ENCODE assay signal across 27 mouse cellular contexts in the genomic region with DNA sequence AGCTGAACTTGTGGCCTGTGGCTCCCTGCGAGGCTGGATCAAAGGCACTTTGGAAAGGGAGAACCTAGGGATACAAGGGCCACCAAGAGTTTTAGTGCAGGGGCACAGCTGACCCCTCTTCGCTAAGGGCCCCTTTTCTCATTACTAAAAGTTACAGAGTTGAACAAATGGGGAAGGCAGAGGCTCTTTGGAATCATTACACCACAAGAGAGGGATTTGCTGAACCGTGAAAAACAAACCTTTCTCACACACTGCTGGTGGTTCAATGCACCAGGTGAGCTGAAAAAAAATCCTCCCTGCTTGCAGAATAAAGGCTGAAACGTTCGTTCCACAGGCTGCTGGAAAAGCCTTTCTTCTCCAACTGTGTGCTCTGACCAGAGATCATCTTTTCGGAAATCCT. TPM values are rescaled to one million over a fixed set of nuclear protein-coding genes. Genes with fewer than 3 reads are reported as not detected.
DNase-seq lines count a peak whose midpoint lies in the region; ATAC-seq lines count a peak whose summit lies in the region.
"Had no signal": no experiment of that assay in that cellular context is flagged by ENCODE, and none has a peak within 500 bp of the region (broad histone marks: within the 10 kb centered on the region; RNA-seq: fewer than 3 reads in every experiment).

No protein-coding gene starts in this region.

- no peak for ATAC-seq in embryonic facial prominence, embryonic 11.5 days (replicated peaks; ENCODE audit: insufficient number of reproducible peaks, low FRiP score, low TSS enrichment, low read depth)
- peak; percentile 62; the same call in 1 of the 2 replicates for ATAC-seq in kidney, embryonic 14.5 days (ENCODE audit: low FRiP score, low TSS enrichment)
- ATAC-seq in midbrain, embryonic 14.5 days (ENCODE audit: low FRiP score, low TSS enrichment) = no peak
- no peak for ATAC-seq in midbrain, embryonic 11.5 days (ENCODE audit: low FRiP score)
- no peak for ATAC-seq in limb, embryonic 11.5 days (ENCODE audit: insufficient number of reproducible peaks, low FRiP score, low TSS enrichment, low read depth)
- ATAC-seq: forebrain, postnatal 0 days; inflammation-experienced regulatory T-cells, adult 6 months had no signal

- H3K4me1 ChIP-seq in embryonic facial prominence, embryonic 11.5 days (ENCODE audit: control insufficient read depth, insufficient read depth, low read length) = no peaks in the 10 kb centered on the region
- peaks cover 13% of the 10 kb centered on the region for H3K4me1 ChIP-seq in embryonic facial prominence, embryonic 10.5 days
- peaks cover 17% of the 10 kb centered on the region; the same call in 1 of the 2 replicates for H3K4me1 ChIP-seq in kidney, embryonic 14.5 days (ENCODE audit: control insufficient read depth, insufficient read depth, low read length)
- no peaks in the 10 kb centered on the region for H3K4me1 ChIP-seq in midbrain, embryonic 14.5 days (ENCODE audit: control insufficient read depth, insufficient read depth, low read length)
- peaks cover 7% of the 10 kb centered on the region for H3K4me1 ChIP-seq in midbrain, embryonic 11.5 days (ENCODE audit: control insufficient read depth, insufficient read depth, low read length)
- peaks cover 8% of the 10 kb centered on the region; the same call in 1 of the 2 replicates for H3K4me1 ChIP-seq in limb, embryonic 11.5 days (ENCODE audit: control insufficient read depth, insufficient read depth, low read length)
- H3K4me1 ChIP-seq: heart, embryonic 12.5 days; lung, embryonic 15.5 days had no signal

- no peaks in the 10 kb centered on the region for H3K36me3 ChIP-seq in embryonic facial prominence, embryonic 11.5 days (replicated peaks; ENCODE audit: control insufficient read depth, insufficient read depth, low read depth, low read length)
- no peaks in the 10 kb centered on the region for H3K36me3 ChIP-seq in embryonic facial prominence, embryonic 10.5 days (replicated peaks)
- no peaks in the 10 kb centered on the region for H3K36me3 ChIP-seq in kidney, embryonic 14.5 days (ENCODE audit: control insufficient read depth, insufficient read depth, low read length)
- H3K36me3 ChIP-seq in midbrain, embryonic 14.5 days (ENCODE audit: control insufficient read depth, insufficient read depth, low read length) = no peaks in the 10 kb centered on the region
- H3K36me3 ChIP-seq in midbrain, embryonic 11.5 days (ENCODE audit: control insufficient read depth, insufficient read depth, low read length) = no peaks in the 10 kb centered on the region
- no peaks in the 10 kb centered on the region for H3K36me3 ChIP-seq in limb, embryonic 11.5 days (ENCODE audit: control insufficient read depth, insufficient read depth, low read length)
- H3K36me3 ChIP-seq: embryonic facial prominence, embryonic 13.5 days; G1E; heart, embryonic 12.5 days; limb, embryonic 13.5 days; lung, embryonic 15.5 days; midbrain, embryonic 12.5 days had no signal

- DNase-seq in embryonic facial prominence, embryonic 11.5 days (ENCODE audit: low spot score) = peak; percentile 5
- no peak for DNase-seq in embryonic facial prominence, embryonic 10.5 days (ENCODE audit: low spot score)
- DNase-seq in kidney, adult 18-20 months = no peak
- peak; percentile 41 for DNase-seq in midbrain, embryonic 14.5 days
- DNase-seq in midbrain, embryonic 11.5 days (ENCODE audit: low spot score, missing footprints) = no peak
- DNase-seq in limb, embryonic 11.5 days (ENCODE audit: low spot score) = no peak
- DNase-seq in thymus, postnatal 14 days = no peak
- DNase-seq: adrenal gland, postnatal 10 days; cerebellum, adult 11 months; cerebellum, adult 9-10 months; forebrain, postnatal 0 days; heart, adult 2 months; heart, postnatal 4 days; layer of hippocampus, postnatal 36 days; right cerebral cortex, adult 18-20 months; spleen, adult 18-20 months; thymus, postnatal 25 days had no signal

- H3K4me3 ChIP-seq in embryonic facial prominence, embryonic 11.5 days (ENCODE audit: low read depth, low read length) = no peak overlapping the region
- no peak overlapping the region for H3K4me3 ChIP-seq in embryonic facial prominence, embryonic 10.5 days
- H3K4me3 ChIP-seq in kidney, embryonic 14.5 days (ENCODE audit: low read length) = no peak overlapping the region
- H3K4me3 ChIP-seq in midbrain, embryonic 14.5 days (replicated peaks; ENCODE audit: low read depth, low read length) = no peak overlapping the region
- no peak overlapping the region for H3K4me3 ChIP-seq in midbrain, embryonic 11.5 days (ENCODE audit: low read depth, low read length)
- H3K4me3 ChIP-seq in limb, embryonic 11.5 days (ENCODE audit: low read depth, low read length) = no peak overlapping the region
- H3K4me3 ChIP-seq: embryonic facial prominence, embryonic 13.5 days; heart, adult 2 months; heart, embryonic 12.5 days; limb, embryonic 13.5 days; lung, embryonic 15.5 days; midbrain, embryonic 12.5 days had no signal

- no peak overlapping the region for H3K4me2 ChIP-seq in embryonic facial prominence, embryonic 11.5 days (ENCODE audit: low read depth, low read length)
- no peak overlapping the region for H3K4me2 ChIP-seq in kidney, embryonic 14.5 days (replicated peaks; ENCODE audit: low read depth, low read length)
- no peak overlapping the region for H3K4me2 ChIP-seq in midbrain, embryonic 14.5 days (ENCODE audit: low read length)
- no peak overlapping the region for H3K4me2 ChIP-seq in midbrain, embryonic 11.5 days
- H3K4me2 ChIP-seq in limb, embryonic 11.5 days (ENCODE audit: low read depth, severe bottlenecking) = no peak overlapping the region
- H3K4me2 ChIP-seq: embryonic facial prominence, embryonic 13.5 days; heart, embryonic 12.5 days; hindbrain, embryonic 14.5 days; limb, embryonic 13.5 days; liver, embryonic 11.5 days; lung, embryonic 15.5 days; midbrain, embryonic 12.5 days had no signal

- H3K27me3 ChIP-seq in embryonic facial prominence, embryonic 11.5 days (ENCODE audit: control insufficient read depth, insufficient read depth, low read length) = no peaks in the 10 kb centered on the region
- 0 out of 2 replicates have a peak, but pooled peaks cover 4% of the 10 kb centered on the region for H3K27me3 ChIP-seq in embryonic facial prominence, embryonic 10.5 days (replicated peaks; ENCODE audit: low read depth, poor library complexity, severe bottlenecking)
- no peaks in the 10 kb centered on the region for H3K27me3 ChIP-seq in kidney, embryonic 14.5 days (ENCODE audit: control insufficient read depth, insufficient read depth, low read length)
- H3K27me3 ChIP-seq in midbrain, embryonic 14.5 days (ENCODE audit: control insufficient read depth, insufficient read depth, low read length) = no peaks in the 10 kb centered on the region
- no peaks in the 10 kb centered on the region for H3K27me3 ChIP-seq in midbrain, embryonic 11.5 days (ENCODE audit: control insufficient read depth, insufficient read depth, low read length)
- no peaks in the 10 kb centered on the region for H3K27me3 ChIP-seq in limb, embryonic 11.5 days (ENCODE audit: control insufficient read depth, insufficient read depth, low read length)
- H3K27me3 ChIP-seq: heart, embryonic 12.5 days; limb, embryonic 13.5 days; lung, embryonic 15.5 days; midbrain, embryonic 12.5 days had no signal

- 10% methylated on average over 6 of the region's 6 CpGs for WGBS in embryonic facial prominence, embryonic 11.5 days
- 10% methylated on average over 6 of the region's 6 CpGs for WGBS in embryonic facial prominence, embryonic 10.5 days
- WGBS in kidney, embryonic 14.5 days = 7% methylated on average over 6 of the region's 6 CpGs
- 8% methylated on average over 6 of the region's 6 CpGs for WGBS in midbrain, embryonic 14.5 days
- WGBS in midbrain, embryonic 11.5 days = 3% methylated on average over 6 of the region's 6 CpGs
- 6% methylated on average over 6 of the region's 6 CpGs for WGBS in limb, embryonic 11.5 days

- no peak overlapping the region for H3K9ac ChIP-seq in embryonic facial prominence, embryonic 11.5 days (replicated peaks; ENCODE audit: low read length)
- 0 out of 2 replicates have a peak overlapping the region, but pooled peaks have one; percentile 37 for H3K9ac ChIP-seq in kidney, embryonic 14.5 days (ENCODE audit: low read depth, low read length)
- H3K9ac ChIP-seq in midbrain, embryonic 14.5 days (replicated peaks; ENCODE audit: low read length) = no peak overlapping the region
- H3K9ac ChIP-seq in midbrain, embryonic 11.5 days (ENCODE audit: low read length) = no peak overlapping the region
- H3K9ac ChIP-seq in limb, embryonic 11.5 days (ENCODE audit: low read length) = no peak overlapping the region
- H3K9ac ChIP-seq: embryonic facial prominence, embryonic 13.5 days; forebrain, postnatal 0 days; heart, embryonic 12.5 days; hindbrain, embryonic 14.5 days; limb, embryonic 13.5 days; lung, embryonic 15.5 days; midbrain, embryonic 12.5 days had no signal

- H3K9me3 ChIP-seq in embryonic facial prominence, embryonic 11.5 days (replicated peaks; ENCODE audit: control insufficient read depth, low read length) = no peaks in the 10 kb centered on the region
- H3K9me3 ChIP-seq in embryonic facial prominence, embryonic 10.5 days = no peaks in the 10 kb centered on the region
- H3K9me3 ChIP-seq in kidney, embryonic 14.5 days (ENCODE audit: control insufficient read depth, low read length) = no peaks in the 10 kb centered on the region
- H3K9me3 ChIP-seq in midbrain, embryonic 14.5 days (ENCODE audit: control insufficient read depth, low read length) = no peaks in the 10 kb centered on the region
- no peaks in the 10 kb centered on the region for H3K9me3 ChIP-seq in midbrain, embryonic 11.5 days (ENCODE audit: control insufficient read depth, low read length)
- no peaks in the 10 kb centered on the region for H3K9me3 ChIP-seq in limb, embryonic 11.5 days (ENCODE audit: control insufficient read depth, low read length)
- H3K9me3 ChIP-seq: embryonic facial prominence, embryonic 13.5 days; heart, embryonic 12.5 days; limb, embryonic 13.5 days; lung, embryonic 15.5 days; midbrain, embryonic 12.5 days had no signal

- H3K27ac ChIP-seq in embryonic facial prominence, embryonic 11.5 days (replicated peaks; ENCODE audit: low read depth, low read length) = no peak overlapping the region
- no peak overlapping the region for H3K27ac ChIP-seq in embryonic facial prominence, embryonic 10.5 days (replicated peaks)
- peak overlapping the region; percentile 82 for H3K27ac ChIP-seq in kidney, embryonic 14.5 days (ENCODE audit: low read depth, low read length)
- H3K27ac ChIP-seq in midbrain, embryonic 14.5 days (replicated peaks; ENCODE audit: low read depth, low read length) = 0 out of 2 replicates have a peak overlapping the region, but pooled peaks have one; percentile 26
- no peak overlapping the region for H3K27ac ChIP-seq in midbrain, embryonic 11.5 days (ENCODE audit: low read depth, low read length)
- peak overlapping the region; percentile 18; the same call in 1 of the 2 replicates for H3K27ac ChIP-seq in limb, embryonic 11.5 days (replicated peaks; ENCODE audit: low read depth, low read length)
- H3K27ac ChIP-seq: embryonic facial prominence, embryonic 13.5 days; heart, adult 2 months; hindbrain, embryonic 14.5 days; limb, embryonic 13.5 days; lung, embryonic 15.5 days; midbrain, embryonic 12.5 days had no signal

RNA-seq across cellular contexts. Expression of a gene that starts 50.2 kb away (rescaled TPM):
- polyA plus RNA-seq in embryonic facial prominence, embryonic 11.5 days (2014; fragmentation: Nextera tagmentation; extraction: Ambion mirVana) = 51.2 and 56.1 TPM in 2 replicates
- polyA plus RNA-seq in embryonic facial prominence, embryonic 10.5 days (2016; fragmentation: Nextera tagmentation; extraction: Ambion mirVana) = 35.2 and 39.1 TPM in 2 replicates
- polyA plus RNA-seq in kidney, embryonic 14.5 days (2014; fragmentation: Nextera tagmentation; extraction: Ambion mirVana) = 126 and 139 TPM in 2 replicates
- 389 and 477 TPM in 2 replicates for polyA plus RNA-seq in midbrain, embryonic 14.5 days (2014; fragmentation: Nextera tagmentation; extraction: Ambion mirVana)
- polyA plus RNA-seq in midbrain, embryonic 11.5 days (2014; fragmentation: Nextera tagmentation; extraction: Ambion mirVana) = 107 and 109 TPM in 2 replicates
- polyA plus RNA-seq in limb, embryonic 11.5 days (2014; fragmentation: Nextera tagmentation; extraction: Ambion mirVana) = 32.9 and 34.2 TPM in 2 replicates
- polyA plus RNA-seq: G1E had no signal

Comparison
In these comparisons a context has a peak if more than half of its experiments do, and no peak if none do; other contexts are left out.
1. DNase-seq: peak in embryonic facial prominence, embryonic 11.5 days (single experiment) and midbrain, embryonic 14.5 days (single experiment); none in embryonic facial prominence, embryonic 10.5 days (single experiment), kidney, adult 18-20 months (single experiment), midbrain, embryonic 11.5 days (single experiment), limb, embryonic 11.5 days (single experiment) and thymus, postnatal 14 days (single experiment).
2. H3K27ac ChIP-seq: peak in kidney, embryonic 14.5 days (single experiment), midbrain, embryonic 14.5 days (single experiment) and limb, embryonic 11.5 days (single experiment); none in embryonic facial prominence, embryonic 11.5 days (single experiment), embryonic facial prominence, embryonic 10.5 days (single experiment) and midbrain, embryonic 11.5 days (single experiment).